Mouse (Mus musculus): ENCODE measurements at regions not wholly inside any gene's neighbourhood (a gene's known extent, or its start where the extent isn't known, plus 50 kb on each side); places are given as distances from the start of the nearest gene placed in this dataset.
A peak's percentile ranks its signal among the peaks of the same experiment; 100 is the strongest.
"Not testable (repeated sequence)": the region's sequence is repeated elsewhere in the genome, so short reads cannot be mapped to it uniquely, and the experiment has no call there.

DNA sequence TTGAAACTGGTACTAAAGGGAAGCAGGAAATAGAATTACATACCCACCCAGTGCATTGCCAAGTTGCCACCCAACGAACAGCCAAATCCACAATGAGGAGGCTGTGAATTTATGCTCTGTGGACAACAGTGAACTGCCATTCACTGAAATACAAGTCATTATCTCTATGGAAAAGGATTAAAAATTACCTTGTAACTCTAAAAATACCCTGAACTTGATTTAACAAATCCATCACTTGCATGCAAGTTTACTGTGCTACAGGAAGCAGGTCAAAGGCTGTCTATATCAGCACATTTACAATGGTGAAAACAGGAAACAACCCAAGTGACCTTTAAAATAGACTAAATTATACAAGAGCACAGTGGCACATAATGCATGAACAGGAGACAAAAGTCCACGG, 202.2 kb upstream of the Sema6d start:
- DNase-seq, result no peak

- DNase-seq, result not testable (repeated sequence)
Measured at GRCm38 (mm10) chr2:123911921-123912320, 177.8 kb upstream of the Sema6d start.

GRCm38 (mm10) chr2:123914021-123914420, 175.7 kb upstream of the Sema6d start:
- DNase-seq, result no peak

GRCm38 (mm10) chr2:123920418-123920817, 169.4 kb upstream of the Sema6d start:
- no peak for DNase-seq

DNA sequence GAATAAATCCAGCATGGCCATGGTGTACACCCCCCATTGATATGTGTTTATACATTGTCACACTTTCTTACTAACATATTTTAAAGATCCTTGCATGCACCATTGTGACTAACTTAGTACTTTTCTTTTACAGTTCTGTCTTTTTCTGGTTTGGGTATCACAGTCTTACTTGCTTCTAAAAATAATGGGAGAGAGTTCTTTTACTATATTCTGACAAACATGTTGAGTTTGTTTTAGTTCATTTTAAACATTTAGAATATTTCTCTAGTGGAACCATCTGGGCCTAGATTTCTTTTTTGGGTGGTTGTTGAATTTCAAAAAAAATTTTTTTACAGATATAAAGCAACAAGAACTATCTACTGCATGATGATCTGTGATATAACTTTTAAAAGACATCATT, 161.7 kb upstream of the Sema6d start:
- no peak for DNase-seq

DNA sequence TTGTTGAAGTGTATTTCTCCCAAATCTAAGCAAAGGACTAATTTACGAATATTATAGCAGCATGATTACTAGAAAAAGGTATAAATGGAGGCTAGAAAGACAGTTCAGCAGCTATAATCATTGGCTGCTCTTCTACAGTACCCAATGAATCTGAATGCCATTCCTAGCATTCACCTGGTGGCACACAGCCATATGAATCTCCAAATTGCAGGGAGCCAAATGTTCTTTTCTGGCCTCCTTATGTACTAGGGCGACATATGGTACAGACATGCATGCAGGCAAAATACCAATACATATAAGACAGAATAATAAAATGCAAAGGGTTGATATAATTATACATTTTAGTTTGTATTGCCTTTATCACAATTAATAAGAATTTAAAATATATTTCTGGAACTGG, 152.9 kb upstream of the Sema6d start:
- peak; percentile 11 for DNase-seq

GRCm38 (mm10) chr2:123963606-123964005, 126.2 kb upstream of the Sema6d start:
- DNase-seq, result no peak

DNA sequence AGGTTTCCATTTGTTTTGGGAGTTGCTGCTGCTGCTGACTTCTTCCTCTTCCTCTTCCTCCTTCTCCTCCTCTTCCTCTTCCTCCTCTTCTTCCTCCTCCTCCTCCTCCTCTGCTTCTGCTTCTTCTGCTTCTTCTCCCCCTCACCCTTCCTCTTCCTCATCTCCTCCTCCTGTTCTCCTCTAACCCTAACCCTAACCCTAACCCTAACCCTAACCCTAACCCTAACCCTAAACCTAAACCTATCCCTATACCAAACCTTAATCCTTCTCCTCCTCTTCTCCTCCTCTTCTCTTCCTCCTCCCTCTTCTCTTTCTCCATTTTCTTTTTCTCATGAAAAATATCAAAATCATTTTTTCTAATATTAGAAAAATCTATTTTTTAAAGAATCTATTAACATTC, 86.3 kb upstream of the Sema6d start:
- no peak for DNase-seq

GRCm38 (mm10) chr2:124015542-124015941, 74.2 kb upstream of the Sema6d start:
- DNase-seq, result no peak
